Mouse (Mus musculus) adrenal gland, postnatal 36 days (tissue): Measurements from ENCODE around the gene Me1. TPM values are rescaled to one million over a fixed set of nuclear protein-coding genes. Genes with fewer than 3 reads are reported as not detected.

Source experiments
- DNase-seq, 2 experiments: peaks; one replicate each; pipeline ENCODE4 v3.0.0; 2021; ENCODE audit warnings: mixed read lengths in 1 of 2
- total RNA-seq, 2 experiments: library from RNA; stranded (reverse); gene quantifications; 2 replicates each; pipeline ENCODE4 v1.2.3; 2021

The Me1 gene
- total RNA-seq, 2 experiments from 2014 or later: 1,431 to 2,044 TPM

DNA sequence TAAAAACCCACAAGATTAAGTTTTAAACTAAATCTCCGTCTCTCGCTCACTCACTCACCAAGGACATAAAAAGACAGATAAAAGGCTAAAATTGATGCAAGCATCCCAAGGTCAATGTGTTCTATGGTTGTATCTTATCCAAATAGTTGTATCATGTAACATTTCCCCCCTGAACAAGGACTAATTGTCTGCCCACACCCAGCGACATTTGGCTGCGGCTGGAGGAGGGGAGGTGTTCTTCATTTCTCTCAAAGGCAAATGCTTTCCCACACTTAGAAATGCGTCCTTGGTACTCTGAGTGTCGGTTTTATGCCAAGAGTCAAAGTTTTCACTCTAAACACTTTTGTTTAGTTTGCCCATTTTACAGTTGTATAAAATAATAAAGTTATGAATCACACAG lies 13.2 kb upstream of the Me1 start:
- peak; percentile 56 to 63 for DNase-seq

DNA sequence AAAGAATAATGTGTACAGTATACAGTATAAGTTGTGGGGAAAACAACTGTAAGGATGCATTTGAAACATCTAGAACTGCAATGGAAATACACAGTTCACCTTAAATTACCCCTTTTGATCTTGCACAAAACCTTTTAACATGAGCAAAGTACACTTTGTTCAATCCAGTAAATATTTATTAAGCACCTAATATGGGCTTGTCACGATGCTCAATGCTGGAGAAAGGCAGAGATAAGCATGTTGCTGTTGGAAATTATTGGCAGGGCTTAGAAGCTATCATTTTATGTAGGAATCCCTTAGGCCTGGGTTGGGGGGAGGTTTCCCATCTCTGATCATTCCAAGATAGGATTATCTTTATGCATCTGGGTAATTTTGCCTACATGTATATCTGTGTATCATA lies 11.7 kb upstream of the Me1 start:
- no peak for DNase-seq

DNA sequence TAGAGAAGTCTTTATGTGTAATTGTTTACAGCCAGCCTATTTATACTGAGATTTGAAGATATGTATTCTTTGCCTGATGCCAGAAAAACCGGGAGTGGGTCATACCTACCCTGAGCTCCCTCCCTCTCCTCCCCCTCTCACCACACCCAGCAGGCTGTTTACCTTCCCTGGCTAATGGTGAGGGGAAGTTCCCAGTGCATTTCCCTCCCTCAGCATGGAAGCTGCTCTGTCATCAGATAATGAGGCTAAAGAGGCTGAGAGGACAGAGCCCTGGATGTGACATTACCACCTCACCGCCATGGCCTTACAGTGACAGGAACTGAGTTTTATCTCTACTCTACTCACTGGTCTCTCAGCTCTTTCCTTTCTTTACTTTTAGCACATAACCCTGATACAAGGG lies 6.1 kb upstream of the Me1 start:
- no peak for DNase-seq

DNA sequence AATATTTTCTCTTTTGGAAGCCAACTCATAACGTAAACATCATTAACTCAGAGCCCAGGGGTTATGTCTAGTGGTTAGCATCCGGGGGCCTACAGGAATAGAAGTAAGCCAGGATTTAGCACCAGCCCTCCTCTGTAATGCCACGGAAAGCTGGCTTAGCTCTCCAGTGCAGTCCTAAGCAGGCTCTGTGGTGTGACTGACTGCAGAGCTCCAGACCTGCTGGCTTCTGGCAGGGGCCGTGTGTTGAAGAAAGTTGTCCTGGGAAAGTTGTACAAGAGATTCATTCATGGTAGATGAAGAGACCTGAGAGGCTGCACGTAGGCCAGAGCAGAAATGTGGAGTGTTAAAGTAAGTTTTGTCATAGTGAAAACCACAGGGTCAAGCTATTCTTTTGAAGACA lies 5.5 kb upstream of the Me1 start:
- DNase-seq: no peak

DNA sequence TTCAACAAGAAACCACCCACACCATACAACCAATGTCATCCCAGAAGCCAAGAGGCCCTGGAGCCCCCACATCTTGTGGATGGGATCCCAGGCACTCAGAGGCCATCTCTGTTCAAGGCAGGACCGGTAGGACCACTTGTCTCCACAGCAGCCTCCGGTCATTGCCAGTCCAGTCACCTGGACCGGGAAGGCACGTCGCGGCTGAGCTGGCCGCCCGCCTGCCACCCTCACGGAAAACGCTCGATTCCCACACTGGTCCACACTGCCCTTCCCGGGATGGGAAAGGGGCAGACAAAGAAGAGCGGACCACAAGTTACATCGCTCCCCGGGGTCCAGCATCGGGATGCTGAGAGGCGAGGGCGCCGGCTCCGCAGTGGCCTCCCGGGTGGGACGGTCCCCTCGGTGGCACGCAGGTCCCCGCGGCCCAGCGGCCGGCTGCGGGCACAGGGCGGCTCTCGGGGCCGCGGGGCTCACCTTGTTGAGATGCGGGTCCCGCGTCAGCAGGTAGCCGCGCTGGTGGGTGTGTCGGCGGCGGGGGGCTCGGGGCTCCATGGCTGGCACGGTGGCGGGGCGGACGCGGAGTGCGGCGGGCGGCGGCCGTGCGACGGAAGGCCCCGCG lies 445 bp downstream of the Me1 start:
- DNase-seq: peak; percentile 49 to 51

DNA sequence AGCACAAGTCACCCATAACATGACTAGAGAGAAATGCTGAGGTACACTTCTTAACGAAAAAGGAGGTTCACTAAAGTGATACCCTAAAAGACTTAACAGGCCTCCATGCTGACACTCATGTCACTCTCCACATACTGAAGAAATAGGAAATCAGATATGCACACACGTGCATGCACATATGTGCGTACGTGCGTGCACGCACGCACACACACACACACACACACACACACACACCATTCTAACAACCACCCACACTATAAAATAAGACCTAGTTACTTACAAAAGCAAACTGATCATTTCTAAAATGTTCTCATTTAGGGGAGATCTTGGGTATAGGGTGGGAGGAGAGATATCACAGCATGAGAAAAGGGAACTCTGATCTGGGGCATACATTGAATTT lies 1.1 kb downstream of the Me1 start:
- no peak for DNase-seq

DNA sequence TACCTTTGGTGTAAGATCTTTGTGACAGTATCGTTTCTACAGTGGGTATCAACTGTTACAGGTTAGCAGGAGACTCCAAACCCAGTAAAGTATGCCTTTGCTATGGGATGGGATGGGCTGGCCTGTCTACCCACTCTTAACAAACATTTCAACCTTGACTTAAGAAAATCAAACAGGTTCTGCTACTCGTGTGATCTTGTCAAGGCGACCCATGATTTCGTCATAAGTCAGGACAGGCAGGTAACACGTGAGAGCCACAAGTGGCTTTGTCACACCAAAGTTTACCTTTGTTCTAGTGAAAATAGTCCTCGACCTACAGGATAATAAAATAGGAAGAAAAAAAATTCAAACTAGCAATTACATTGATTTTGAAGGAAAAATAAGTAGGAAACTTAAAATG lies 1.8 kb downstream of the Me1 start:
- no peak for DNase-seq

DNA sequence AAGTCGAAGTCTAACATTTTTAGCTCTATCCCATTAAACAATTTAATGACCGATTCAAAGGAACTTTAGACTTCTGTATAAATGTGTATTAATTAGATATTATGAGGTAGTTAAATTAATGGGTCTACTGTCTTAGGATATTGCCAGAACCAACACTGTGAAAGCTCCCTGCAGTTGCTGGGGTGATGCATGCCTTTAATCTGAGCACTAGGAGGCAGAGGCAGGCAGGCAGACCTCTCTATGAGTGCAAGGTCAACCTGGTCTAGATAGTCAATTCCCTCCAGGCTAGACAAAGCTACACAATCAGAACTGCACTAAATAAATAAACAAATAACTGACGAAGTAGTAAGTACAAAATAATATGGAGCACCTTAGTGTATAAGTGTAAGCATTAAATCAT lies 3.1 kb downstream of the Me1 start:
- peak; percentile 49 to 58 for DNase-seq

DNA sequence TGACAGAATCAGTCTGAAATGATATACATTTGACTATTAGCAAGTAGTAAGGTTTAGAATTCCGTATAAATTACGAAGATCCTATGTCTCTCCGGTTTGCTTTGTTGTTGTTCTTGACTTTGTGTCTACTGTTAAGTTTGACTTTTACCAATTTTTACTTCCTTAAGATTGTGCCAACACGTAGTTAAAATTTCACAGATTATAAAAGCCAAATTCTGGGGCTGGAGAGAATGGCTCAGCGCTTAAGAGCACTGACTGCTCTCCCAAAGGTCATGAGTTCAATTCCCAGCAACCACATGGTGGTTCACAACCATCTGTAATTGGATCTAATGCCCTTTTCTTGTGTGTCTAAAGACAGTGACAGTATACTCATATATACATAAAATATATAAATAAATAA lies 3.5 kb downstream of the Me1 start:
- DNase-seq: no peak

DNA sequence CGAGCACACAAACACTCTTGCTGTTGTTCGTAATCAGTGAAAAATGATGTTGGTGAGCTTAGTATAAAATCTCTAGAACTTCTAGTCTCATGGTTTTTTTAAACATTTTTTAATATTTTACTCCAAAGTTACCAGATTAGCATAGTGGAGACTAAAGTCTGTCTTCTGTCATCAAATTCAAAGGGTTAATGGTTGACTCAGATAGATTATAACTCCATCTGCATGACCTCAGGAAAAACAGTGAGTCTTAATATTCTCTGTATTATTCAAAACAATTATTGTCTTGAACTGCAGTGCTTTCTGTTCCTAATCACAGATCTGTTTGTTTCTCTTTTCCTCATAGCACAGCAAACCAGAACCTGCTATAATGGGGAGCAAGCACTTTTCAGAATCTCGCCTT lies 4.7 kb downstream of the Me1 start:
- no peak for DNase-seq

DNA sequence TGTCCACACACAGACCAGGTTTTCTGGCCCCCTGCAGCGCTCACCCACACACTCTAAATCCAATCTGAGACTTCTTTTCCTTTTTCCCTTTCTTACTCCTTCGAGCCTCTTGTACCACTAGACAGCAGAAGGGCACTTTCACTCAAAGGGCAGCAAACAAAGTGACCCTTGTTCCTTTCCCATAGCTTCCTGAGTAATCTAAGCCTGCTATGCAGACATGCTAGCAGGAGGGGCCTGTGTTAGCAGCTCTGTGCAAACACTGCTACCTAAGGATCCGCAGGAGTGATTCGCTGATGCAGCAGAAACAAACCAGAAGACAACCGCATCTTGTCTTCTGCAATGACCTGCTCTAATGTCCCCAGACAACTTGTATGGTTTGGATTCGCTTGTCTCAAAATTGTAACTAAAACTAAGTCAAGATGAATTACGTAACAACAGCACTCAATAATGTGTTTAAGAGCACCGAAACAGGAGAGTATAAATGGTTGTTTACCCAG lies 12.0 kb downstream of the Me1 start:
- no peak for DNase-seq

DNA sequence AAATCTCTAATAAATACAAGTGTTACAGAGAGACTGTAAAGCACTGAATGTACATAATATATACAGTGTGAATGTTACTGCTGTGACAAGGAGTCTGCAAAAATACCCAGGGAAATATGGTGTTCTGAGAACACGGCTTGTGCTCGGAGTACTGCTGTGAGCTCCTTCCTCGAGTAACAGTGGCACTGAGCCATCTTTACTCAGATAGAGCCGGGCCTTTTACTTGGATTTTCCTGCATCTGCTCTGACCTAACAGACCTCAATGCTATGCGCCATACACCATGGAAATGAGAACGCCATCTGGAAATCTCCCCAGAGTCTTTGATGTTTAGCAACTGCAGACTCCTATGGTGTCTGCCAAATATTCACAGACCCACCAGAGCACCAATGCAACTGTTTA lies 12.9 kb downstream of the Me1 start:
- DNase-seq: no peak

DNA sequence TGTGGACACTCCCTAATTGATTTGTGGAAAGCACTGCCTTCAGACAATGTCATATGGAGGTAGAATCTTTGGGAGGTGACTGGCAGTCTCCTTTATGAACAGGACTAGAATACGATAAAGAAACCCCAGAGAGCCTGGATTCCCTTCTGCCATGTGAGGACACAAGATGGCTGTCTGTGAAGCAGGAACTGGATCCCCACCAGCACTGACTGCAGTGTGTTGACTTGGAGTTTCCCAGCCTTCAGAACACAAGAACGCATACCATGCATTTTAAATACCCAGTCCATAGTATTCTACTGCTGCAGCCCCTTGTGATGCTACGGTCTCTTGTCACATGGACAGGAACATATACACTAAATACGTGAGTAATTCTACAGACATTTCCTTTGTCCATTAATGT lies 13.5 kb downstream of the Me1 start:
- no peak for DNase-seq

DNA sequence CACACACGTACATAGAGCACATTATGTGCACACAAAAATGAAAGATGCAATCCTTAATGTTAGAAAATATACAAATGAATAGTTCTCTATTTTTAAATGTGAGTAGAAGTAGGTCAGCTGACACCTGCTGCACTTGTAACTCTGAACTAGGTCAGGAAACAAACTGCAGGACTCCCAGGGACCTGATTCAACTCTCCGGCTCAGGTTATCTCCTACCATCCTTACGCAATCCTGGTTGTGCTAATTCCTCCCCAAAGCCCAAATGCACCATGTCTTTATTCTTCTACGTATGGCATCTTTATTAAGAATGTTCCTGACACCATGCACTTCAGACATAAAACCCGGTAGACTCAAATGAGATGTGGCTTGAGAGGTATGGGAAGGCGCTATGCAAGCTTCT lies 15.3 kb downstream of the Me1 start:
- DNase-seq: no peak

DNA sequence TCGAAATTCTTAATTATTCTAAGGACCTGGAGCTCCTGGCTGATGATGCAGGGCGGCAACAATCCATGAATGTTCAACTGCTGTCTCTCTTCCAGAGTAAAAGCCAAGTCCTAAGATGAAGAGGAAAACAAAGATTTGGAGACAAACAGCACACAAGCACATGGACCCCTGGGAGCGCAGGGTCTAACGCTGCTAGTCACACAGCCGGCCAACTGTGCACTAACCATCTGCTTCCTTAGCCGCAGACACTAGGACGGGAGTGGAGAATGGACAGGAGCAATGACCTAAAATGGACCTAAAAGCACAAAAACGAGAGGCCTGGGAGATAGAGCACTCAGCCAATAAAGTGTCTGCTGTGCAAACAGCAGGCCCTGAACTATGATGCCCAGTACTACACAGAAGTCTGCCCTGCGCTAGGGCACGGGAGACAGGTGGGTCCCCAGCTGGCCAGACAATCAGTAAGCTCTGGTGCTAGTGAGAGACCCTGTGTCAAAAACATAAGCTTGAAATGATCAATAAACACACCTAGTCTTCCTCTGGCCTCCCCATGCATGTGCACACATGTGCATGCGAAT lies 15.8 kb downstream of the Me1 start:
- DNase-seq: no peak

DNA sequence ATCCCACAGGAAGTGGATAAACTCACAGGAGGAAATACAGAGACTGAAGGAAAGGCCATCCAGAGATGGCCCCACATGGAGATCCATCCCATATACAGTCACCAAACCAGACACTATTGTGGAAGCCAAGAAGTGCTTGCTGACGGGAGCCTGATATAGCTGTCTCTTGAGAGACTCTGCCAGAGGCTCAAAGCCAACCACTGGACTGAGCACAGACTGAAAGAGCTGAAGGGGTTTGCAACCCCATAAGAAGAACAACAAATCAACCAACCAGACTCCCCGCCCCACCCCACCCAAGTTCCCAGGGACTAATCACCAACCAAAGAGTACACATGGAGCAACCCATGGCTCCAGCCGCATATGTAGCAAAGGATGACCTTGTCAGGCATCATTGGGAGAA lies 19.5 kb downstream of the Me1 start:
- DNase-seq: no peak

DNA sequence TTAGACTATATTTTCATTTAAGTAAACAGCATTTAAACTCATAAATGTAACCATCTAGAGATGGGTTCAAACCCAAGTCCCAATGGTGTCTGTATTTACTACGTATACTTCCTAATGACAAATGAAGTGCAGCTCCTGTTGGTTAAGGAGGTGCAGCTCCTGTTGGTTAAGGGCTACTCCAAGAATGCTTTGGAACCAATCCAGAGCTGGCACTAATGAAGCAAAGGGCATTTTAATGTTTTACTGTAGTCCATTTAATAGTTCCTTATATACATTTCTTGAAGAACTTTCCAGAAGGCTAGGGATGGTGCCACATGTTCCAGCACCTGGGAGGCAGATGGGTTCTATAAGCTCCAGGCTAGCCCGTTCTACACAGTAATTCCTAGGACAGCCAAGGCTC lies 20.3 kb downstream of the Me1 start:
- no peak for DNase-seq

DNA sequence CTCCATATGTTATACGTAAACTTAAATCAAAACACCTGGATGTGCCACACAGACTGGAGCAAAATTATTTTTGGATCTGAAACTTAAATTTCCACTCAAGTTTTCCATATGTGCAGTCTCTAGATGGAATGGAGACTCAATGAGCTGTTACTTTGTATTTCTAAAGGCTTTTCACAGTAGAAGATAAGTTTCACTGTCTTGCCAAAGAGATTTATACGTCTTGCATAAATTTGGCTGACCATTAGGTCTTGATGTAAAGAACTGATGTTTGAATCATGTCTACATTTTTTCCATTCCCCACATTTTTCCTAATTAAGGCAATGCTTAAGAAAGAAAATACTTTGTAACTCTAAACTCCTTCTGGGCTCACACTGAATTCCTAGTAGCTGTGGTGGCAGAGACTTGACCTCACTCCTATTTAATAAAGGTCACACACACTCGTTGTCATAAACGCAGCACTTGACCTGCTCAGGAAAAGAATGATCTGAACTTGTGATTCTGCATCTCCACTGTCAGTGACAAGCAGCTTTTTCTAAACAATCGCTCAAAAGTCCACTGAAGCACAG lies 22.8 kb downstream of the Me1 start:
- no peak for DNase-seq

DNA sequence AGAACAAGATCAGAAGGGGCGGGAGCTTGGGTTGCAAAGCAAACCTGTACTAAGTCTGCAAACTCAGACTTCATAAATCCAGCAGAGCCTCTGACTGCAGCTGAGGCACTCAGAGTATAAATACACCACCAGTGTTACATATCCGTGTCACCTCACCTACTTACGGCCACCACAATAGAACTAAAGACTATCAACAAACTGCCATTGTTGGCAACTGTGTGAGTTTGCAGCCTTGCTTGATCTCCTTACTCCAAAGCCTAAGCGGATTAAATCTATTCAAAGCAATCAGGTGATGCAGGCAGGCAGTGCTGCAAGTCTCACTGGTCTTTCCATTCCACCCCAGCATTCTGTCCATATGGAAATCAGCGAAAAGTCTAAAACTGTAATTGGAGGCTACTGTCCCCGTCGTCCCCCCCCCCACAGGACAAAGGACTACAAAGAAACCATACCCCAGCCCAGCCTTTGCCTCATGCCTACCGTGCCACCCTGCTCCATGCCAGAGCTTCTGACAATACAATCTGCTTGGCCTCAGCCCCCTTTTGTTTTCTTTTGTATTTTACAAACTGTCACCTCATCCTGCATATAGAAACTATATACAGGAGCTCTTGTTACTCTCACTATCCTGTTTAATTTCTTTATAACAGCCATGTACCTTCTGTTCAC lies 27.0 kb downstream of the Me1 start:
- no peak for DNase-seq

DNA sequence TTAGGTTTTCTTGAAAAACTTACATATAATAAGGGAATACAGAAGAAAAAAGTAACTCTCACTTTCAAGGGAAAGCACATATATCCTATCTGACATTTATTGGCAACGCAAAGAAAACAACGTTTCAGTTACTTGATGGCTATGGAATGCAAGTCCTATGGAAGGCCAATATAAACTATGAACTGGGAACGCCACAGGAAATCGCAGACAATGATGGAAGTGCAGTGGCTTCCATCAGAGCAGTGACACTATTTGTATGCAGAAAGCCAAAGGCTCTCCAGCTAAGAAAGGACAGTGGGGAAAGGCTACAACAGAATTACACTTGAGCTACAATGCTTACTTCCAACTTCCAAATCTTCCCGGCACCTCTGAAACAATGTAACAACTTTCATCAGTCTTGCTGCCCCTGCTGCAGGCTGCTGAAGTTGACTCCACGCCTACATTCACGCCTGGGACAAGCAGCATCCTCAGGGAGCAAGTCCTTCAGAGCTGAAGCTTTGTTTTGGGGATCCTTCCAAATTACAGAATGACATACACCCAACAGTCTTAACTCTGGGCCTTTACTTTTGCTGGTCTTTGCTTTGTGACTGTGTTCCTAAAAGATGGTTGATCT lies 28.5 kb downstream of the Me1 start:
- DNase-seq: no peak

DNA sequence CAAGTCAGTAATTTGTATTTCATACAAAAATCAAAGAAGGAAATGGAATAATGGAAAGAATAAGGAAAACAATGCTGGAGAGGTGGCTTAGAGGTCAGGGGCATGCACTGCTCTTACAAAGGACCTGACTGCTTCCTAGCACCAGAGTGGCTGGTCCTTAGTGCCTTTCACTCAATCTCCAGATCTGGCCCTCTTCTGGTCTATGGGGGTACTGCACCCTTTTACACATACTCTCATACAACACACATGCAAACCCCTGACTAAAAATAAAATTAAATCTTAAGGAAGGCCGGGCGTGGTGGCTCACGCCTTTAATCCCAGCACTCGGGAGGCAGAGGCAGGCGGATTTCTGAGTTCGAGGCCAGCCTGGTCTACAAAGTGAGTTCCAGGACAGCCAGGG lies 34.1 kb downstream of the Me1 start:
- no peak for DNase-seq

DNA sequence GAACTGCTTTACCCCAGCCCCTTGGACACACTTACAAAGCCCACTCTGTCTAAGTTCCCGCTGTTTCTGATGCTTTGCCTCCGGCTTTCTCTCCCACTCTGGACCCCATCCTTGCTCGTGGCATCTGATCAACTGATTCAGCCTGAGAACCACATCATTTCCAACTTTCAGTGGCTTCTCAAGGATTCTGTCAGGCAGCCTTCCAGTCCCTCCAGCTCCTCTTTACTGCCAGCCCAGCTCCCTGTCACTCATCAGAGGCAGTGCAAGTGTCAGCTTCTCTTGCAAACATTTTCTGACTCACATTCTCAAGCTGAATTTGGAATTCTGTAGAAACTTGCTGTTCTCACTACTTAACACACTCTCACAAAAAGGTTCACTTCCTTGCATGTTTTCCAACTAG lies 34.5 kb downstream of the Me1 start:
- DNase-seq: peak in 1 of 2 experiments; percentile 27

DNA sequence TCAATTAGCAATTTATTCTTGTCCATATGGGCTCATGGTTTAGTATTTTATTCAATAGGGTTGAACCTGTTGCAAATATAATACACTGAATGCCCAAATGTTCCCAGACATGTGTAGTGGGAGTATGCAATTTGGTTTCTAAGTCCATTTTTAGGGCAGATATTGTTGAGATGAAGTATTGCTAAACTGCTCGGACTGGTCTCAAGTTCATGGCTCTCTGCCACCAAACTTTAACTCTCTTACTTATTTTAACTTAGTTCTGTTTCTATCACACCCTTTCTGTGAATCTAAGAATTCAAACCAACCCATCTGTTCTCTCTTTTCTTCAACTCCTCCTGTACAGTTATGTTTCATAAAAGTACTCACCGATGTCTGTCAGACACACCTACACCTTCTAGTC lies 35.4 kb downstream of the Me1 start:
- DNase-seq: no peak
